Mouse (Mus musculus): ENCODE data around the gene Fcgr1. TPM values are rescaled to one million over a fixed set of nuclear protein-coding genes. Genes with fewer than 3 reads are reported as not detected.
"Not testable (repeated sequence)": the region's sequence is repeated elsewhere in the genome, so short reads cannot be mapped to it uniquely, and the experiment has no call there.

Fcgr1 gene
- total RNA-seq, 2 experiments from 2014 or later, result 15.7 to 24.5 TPM

DNA sequence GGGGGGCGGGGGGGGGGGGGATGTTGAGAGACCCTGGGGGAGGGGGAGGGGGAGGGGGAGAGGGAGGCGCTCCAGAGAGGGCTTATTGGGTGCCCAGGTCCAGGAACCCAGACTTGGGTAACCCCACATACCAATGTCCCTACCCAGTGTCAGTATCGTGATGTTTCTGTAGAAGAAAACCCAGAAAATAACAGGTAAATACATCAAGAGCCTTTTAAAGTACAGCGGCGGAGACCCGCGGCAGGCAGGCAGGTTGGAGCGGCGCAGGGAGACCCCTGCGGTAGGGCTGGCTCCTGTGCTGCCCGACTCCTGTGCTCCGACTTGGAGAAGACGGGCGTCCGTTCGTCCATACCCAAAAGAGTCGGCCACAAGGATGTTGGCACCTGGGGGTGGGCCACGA is 33.9 kb upstream of the Fcgr1 start:
- no peak; the same call in 1 of the 2 replicates for ATAC-seq (ENCODE audit: poor library complexity, severe bottlenecking)

DNA sequence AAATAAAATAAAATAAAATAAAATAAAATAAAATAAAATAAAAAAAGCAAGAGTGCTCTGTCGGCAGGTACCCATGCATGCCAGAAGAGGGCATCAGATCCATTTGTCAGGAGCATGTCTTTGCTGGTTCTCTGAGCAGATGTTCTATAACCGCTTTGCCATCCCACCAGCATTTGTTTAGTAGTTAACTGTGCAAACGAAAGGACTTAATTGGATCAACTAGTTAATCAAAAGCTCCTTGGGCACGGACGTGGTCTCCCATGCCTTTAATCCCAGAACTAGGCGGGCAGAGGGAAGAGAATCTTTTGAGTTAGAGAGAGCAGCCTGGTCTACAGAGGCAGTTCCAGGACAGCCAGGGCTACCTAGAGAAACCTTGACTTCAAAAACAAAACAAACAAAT is 33.4 kb upstream of the Fcgr1 start:
- ATAC-seq (ENCODE audit: poor library complexity, severe bottlenecking), result no peak

DNA sequence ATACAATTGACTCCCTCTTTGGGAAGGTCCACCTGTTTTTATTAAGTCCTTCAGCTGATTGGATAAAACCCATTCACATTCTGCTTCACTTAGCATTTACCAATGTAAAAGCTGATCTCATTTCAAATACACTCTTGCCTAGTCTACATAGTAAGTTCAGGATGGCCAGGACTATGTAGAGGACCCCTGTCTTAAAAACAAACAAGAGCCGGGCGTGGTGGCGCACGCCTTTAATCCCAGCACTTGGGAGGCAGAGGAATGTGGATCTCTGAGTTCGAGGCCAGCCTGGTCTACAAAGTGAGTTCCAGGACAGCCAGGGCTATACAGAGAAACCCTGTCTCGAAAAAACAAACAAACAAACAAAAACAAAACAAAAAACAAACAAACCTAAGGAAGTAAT is 30.0 kb upstream of the Fcgr1 start:
- ATAC-seq (ENCODE audit: poor library complexity, severe bottlenecking), result not testable (repeated sequence)

DNA sequence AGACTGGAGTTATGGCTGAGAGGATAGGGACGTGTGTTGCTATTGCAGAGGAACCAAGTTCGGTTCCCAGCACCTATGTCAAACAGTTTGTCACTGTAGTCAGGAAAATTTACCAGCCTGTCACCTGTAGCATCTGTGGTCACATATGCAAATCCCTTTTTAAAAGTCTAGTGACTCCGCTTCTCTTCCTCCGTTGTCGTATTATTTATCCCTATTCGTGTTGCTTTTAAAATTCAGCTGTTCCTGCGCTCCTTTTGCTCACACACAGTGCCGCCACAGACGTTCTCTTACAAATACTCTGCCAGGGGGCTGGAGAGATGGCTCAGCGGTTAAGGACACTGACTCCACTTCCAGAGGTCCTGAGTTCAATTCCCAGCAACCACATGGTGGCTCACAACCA is 28.8 kb upstream of the Fcgr1 start:
- ATAC-seq (ENCODE audit: poor library complexity, severe bottlenecking), result no peak

DNA sequence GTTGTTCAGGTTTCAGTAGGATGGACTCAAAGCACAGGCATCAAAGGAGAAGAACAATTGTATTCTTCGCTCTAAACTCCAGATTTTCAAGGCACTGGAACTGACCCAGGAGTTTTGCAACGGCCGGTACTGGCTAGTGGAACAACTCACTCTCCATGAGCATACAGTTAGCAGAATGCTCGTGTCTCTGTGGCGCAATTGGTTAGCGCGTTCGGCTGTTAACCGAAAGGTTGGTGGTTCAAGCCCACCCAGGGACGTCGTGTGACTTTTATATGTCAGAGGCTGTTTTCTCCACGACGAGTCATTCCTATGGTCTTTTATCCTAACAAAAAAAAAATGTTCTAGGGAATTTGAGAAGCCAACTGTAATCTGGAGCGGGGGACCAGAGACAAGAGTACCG is 28.1 kb upstream of the Fcgr1 start:
- ATAC-seq (ENCODE audit: poor library complexity, severe bottlenecking), result no peak

DNA sequence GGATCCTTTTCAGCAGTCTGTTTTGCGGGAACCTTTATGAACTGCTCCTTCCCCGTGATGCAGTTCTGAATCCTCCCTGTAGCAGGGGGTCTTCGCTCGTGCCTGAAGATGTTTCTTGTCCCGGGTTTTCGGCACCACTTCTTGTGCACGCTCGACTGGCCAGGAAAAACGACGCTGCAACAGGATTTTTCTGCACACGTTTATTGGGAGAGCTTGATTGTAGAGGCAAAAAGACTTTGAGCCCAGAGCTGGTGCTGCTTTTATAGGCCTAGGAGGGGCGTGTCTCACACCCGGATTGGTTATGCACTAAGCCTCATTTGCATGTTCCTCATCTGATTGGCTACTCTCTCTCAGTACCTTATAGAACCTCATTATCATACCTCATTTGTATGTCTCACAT is 26.2 kb upstream of the Fcgr1 start:
- ATAC-seq (ENCODE audit: poor library complexity, severe bottlenecking), result not testable (repeated sequence)

DNA sequence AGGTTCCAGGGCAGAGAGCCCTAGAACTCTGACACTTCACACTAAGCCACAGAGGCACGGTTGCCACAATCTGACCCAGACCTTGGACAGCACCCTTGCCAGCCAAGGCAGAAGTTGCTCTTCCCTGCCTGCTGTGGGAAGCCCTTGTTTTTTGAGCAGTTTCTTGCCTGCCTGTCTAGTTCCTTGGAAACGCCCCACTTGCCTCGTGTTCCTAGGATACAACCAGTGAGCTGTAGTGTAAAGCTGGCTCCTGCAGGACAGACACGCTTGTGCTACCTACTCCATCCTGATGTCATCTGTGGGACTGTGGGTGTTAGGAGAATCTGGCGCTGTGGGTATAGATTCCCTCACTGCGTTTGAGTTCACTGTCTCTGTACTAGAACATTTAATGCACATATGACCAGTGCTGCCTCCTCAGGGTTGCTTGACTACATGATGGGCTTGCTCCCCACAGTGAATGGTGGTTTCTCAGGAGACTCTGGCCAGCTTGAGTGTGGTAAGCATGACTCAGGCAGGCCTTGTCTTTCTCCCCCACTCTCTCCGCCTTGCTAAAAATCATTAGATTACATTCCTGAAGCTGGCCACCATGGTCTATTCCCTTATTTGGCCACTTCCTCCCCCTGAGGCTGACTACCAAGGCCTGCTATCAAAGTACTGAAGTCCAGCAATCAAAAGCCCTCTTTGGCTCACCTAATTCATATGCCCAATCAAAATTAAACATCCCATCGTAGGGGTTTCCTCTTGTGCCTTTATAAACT is 18.8 kb upstream of the Fcgr1 start:
- no peak for ATAC-seq (ENCODE audit: poor library complexity, severe bottlenecking)

DNA sequence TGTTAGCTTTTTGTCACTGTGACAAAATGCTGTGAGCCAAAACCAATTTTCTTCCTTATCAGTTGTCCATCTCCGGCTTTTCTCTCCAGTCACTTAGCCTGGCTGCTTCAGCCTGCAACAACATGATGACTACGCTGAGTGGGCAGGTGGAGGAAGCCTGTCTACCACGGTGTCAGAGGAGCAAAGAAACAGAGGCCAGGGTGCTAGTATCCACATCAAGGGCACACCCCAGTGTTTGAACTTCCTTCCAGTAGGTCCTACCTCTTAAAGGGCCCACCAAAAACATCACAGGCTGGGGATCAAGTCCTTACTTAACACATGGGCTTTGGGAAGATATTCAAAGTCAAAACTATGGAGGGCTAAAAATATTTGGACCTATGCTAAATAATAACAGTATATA is 15.7 kb upstream of the Fcgr1 start:
- no peak for ATAC-seq (ENCODE audit: poor library complexity, severe bottlenecking)

DNA sequence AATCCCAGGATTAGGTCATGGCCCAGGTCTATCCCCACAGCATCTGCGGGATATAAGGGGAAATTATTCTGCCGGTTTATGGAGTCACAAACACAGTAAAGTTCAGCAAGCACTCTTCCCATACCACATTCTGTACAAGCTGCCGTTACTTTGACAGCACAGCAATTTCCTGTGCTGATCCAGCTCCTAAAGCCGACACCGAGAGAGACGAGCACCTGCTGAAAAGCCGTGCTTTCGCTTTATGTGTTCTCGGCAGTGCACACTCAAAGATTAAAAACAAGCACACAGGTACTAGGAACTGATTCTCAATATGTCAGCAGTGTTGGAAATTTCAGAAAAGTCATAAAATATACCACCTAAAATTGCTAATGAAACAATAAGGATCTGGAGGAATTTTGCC is 12.7 kb upstream of the Fcgr1 start:
- no peak for ATAC-seq (ENCODE audit: poor library complexity, severe bottlenecking)

DNA sequence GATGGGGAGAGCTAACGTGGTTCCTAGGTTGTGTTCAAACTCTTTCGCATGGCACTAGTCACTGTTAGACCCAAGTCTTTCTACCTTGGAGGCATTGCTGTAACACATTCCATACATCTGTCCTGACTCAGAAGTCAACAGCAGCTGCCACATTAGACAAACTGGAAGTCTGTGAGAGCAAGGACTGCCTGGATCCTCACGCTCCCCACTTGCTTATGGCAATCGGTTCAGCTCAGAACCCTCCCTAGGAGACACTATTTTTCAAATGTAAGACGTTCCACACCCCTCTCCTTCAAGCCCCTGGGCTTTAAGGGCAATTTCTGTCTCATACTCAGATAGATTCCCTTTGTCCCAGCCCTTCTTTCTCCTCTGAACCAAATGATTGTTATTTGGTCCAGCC is 8.3 kb upstream of the Fcgr1 start:
- no peak for ATAC-seq (ENCODE audit: poor library complexity, severe bottlenecking)

DNA sequence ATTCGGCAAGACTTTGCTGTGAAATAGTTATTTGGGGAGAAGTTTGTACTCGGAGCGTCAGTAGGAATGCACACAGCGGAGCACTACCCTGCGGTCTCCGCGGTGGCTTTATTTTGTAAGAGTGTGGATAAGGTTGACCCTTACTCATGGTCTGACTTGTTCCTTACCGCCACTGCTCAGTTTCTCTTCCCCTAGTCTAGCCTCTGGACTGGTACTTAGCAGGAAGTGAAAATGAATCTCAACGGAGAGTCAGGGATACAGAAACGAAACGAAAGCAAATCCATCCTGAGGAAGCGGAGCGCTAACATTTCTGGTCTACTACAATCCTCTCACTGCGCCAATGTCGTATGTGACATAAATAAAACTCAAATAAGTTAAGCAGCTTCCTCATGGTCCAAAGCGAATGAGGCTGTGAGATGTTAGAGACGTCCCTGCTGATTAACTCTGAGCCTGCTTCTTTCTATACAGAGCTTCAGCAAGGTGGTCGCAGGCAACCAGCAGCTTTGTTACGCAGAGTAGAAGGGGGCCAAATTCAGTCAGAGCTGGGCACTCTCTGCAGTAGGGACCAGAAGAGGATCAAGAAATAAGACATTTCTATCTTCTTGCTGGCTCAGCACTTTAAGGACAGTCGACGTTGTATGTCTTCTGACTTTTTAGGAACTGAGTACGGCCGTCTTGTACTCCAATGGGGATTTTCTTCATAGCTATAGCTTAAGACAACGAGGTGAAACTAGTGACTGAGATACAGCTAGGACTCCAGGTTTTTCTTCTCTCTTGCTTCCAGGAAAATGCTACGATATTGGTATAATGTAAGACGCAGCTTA is 7.1 kb upstream of the Fcgr1 start:
- peak; percentile 94 for ATAC-seq (ENCODE audit: poor library complexity, severe bottlenecking)

DNA sequence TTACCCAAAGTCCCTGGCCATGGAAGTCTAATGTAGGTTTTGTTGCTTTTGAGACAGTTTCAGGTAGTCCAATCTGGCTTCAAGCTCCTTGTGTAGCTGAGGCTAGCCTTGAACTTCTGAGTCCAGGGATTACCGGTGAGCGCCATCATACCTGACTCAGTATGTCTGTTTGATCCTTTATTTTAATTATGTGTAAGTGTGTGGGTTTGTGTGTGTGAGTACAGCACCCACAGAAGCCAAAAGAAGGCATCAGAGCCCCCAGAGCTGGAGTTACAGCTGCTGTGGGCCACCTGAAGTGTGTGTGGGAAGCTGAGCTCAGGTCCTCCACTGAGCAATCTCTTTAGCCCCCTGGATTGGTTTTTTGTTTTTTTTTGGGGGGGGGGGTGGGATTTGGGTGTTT is 5.8 kb upstream of the Fcgr1 start:
- no peak for ATAC-seq (ENCODE audit: poor library complexity, severe bottlenecking)

DNA sequence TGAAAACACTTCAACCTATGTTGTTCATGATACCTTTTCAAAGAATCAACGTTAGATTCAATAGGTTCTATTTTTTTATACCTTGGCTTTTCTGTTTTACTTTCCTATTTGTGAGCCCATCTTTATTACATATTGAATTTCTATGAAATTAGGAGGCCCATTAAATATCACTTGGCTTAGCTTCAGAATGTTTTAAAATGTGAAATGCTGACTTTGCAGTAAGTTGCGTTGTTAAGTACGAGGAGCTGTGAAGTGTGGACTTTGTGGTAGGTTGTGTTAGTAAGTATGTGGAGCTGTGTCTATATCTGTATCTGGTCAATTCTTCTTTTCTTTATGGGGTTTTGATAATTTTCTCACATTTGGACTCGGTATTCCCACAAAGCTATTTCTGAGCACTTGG is 4.6 kb upstream of the Fcgr1 start:
- ATAC-seq (ENCODE audit: poor library complexity, severe bottlenecking), result no peak

DNA sequence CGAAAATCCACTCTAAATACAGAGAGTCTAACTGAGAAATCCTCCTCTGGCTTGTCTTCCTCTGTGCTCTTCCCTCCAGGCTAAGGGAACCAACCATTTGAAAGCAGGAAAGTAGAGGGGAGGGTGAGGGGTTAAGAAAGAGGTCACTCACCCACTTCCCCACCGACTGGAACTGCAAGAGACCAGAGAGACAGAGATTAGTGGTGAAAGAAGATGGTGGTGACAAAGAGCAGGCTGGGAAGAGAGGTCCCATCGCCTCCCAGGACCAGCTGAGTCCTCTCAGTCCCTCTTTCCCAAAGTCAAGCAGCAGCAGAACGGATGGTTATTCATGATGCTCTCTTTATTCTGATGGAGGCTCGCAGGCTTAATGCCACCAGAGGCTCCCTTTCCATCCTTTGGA is 401 bp downstream of the Fcgr1 start:
- peak; percentile 71 for ATAC-seq (ENCODE audit: poor library complexity, severe bottlenecking)

DNA sequence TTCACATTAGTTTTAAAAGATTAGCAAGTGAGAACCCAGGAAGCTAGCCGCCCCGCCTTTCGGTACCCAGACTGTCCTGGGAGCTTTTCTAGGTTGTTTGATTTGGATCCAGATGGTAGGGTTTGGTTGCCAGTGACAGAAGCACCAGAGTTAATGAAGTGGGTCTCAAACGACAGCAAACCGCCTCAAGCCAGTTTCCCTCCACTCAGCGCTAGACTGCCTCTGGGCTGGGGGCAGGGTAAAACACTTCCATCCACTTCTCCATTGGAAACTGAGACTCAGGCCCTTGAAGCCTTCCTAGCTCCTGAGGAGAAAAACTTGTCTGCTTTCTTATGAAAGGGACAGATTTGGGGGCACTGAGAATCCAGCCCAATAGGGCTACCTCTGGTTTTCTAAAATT is 1.1 kb downstream of the Fcgr1 start:
- no peak for ATAC-seq (ENCODE audit: poor library complexity, severe bottlenecking)

DNA sequence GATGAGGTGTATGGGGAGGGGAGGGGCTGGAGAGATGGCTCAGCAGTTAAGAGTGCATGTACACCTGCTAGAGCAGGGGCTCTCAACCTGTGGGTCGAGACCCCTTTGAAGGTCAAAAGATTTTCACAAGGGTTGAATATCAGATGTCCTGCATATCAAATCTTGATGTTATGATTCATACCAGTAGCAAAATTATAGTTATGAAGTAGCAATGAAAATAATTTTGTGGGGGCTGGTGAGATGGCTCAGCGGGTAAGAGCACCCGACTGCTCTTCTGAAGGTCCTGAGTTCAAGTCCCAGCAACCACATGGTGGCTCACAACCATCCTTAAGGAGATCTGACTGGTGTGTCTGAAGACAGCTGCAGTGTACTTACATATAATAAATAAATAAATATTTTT is 3.0 kb downstream of the Fcgr1 start:
- not testable (repeated sequence) for ATAC-seq (ENCODE audit: poor library complexity, severe bottlenecking)

DNA sequence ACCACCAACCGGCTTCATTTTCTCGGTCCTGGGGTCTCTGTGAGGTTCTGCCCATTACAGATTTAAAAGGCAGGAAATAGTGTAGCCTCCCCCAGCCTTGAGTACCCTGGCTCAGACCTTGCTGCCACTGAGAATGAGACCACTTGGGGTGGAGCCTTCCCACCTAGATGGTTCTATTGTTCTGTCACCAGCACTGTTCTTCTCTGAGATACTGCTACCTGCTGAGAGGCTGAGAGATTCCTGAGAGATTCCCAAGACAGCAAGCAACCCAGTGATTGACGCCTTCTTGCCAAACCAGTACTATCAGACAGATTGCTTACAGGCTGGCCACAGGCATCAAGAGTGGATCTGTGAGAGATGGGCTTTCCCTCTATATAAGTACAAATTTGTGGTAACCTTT is 4.6 kb downstream of the Fcgr1 start:
- no peak for ATAC-seq (ENCODE audit: poor library complexity, severe bottlenecking)

DNA sequence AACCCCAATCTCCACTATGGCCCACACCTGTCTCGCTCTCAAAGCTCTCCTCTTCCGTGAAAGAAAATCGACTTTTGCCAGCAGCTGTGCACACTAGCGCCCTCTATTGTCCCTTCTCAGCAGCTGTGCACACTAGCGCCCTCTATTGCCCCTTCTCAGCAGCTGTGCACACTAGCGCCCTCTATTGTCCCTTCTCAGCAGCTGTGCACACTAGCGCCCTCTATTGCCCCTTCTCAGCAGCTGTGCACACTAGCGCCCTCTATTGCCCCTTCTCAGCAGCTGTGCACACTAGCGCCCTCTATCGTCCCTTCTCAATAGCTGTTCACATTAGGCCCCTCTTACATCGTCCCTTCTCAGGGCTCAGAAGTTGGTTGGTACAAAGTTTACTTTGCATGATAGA is 6.4 kb downstream of the Fcgr1 start:
- not testable (repeated sequence) for ATAC-seq (ENCODE audit: poor library complexity, severe bottlenecking)

DNA sequence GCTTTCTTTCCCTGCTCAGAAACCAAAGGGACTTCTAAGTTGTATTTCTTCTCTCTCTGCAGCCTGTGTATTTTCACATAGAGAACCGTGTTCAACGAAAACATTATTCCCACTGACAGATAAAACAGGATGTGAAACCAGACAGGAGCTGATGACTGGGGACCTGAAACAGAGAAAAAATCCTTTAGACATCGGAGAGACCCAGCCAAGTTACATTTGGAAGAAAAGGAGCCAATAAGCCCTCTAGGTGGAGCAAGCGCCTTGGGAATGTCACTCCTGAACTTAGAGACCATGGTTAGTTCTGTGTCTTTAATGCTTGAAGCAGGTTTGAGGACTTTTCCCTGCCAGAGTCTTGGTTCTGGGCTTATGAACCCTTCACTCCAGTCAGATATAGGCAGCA is 9.3 kb downstream of the Fcgr1 start:
- peak; percentile 49 for ATAC-seq (ENCODE audit: poor library complexity, severe bottlenecking)

DNA sequence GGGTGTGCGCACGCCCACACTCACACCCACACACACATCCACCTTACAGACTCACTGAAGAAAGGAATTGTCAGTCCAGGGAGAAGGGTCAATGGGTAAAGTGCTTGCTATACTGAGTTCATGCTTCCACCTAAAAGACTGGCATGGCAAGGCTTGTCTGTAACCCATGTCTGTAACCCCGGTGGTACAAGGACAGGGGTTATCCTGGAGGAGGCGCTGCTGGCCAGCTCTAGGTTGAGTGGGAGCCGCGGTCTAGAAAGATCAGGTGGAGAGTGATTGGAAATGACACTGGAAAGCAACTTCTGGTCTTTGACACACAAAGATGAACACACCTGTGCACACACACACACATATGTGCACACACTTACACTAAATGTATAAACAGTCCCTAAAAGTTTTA is 13.1 kb downstream of the Fcgr1 start:
- ATAC-seq (ENCODE audit: poor library complexity, severe bottlenecking), result no peak

DNA sequence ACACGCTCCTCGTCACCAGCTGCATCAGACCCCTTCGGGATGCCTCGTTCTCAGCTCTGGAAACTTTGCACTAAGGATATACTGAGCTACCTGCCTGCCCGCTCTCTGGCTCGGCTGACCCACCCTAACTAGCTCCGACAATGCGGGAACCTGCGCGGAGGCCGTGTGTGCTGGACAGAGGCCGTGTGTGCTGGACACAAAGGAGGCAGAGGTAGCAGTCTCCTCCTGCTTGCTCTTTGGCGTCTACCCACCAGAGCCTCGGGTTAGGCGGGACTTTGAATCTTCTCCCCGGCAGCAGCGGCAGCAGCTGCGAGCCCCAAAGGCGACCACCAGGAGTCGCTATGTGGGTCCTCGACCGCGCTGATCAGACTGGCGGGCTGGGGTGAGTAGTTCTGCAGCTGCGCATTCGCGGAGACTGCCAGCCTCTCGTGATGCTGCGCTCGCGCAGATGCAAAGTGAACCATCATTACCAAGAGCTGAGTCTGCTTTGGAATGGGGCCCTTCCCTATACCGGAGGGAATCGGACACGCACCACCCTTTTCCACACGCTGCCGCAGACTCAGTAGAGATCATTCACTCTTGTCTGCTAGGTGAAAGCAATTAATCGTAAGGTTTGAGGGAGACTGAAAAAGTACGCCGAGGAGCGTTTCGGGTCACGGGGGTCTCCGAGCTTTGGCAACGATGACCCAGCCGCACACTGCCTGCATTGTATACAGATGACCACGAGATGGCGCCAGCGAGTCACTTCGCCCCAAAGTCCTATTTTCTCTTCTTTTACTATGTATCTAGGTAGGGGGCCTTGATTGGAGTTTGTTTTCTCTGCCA is 15.8 kb downstream of the Fcgr1 start:
- ATAC-seq (ENCODE audit: poor library complexity, severe bottlenecking), result peak; percentile 95

DNA sequence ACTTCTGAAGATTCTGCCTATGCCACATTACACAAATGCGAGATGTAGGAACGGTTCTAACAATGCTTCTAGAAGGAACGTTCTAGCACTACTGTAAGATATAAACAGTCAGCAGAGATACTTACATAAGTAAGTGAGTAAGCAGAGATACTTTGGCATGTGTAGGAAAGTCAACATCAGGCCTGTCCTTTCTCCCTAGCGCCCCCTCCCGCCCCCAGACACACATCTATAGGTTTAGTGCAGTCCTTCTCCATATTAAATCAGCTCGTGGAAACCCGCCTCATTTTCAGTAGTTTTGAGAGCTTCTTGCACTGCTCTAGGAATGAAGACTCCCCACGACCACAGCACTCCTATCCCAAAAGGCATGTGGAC is 16.4 kb downstream of the Fcgr1 start:
- ATAC-seq (ENCODE audit: poor library complexity, severe bottlenecking), result peak; percentile 37
